Mouse (Mus musculus): ENCODE measurements around the gene Ces2h.
"Not testable (repeated sequence)": the region's sequence is repeated elsewhere in the genome, so short reads cannot be mapped to it uniquely, and the experiment has no call there.

Gene Ces2h

DNA sequence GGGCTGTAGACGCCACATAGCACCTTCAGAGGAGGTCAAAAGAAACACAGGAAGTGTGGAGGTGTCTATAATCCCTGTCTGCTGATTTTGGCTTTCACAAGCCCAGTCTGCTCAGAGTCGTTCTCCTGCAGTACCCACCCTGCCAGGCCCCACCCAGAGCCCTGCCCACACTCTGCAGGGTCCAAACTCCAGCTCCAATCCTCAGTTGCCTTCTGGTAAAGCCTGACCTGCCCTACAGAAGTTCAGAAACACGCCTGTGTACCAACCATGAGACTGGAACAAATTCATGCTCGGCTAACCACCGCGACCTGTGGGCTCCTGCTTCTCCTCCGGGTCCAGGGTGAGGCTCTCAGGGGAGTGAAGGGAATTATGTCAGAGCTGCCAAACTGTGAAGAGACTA lies at the start of gene Ces2h:
Ces2h (plus strand) TSS at position 268 of the 400 bp plus-strand sequence.
- no peak for DNase-seq (ENCODE audit: low read depth, low spot score)

DNA sequence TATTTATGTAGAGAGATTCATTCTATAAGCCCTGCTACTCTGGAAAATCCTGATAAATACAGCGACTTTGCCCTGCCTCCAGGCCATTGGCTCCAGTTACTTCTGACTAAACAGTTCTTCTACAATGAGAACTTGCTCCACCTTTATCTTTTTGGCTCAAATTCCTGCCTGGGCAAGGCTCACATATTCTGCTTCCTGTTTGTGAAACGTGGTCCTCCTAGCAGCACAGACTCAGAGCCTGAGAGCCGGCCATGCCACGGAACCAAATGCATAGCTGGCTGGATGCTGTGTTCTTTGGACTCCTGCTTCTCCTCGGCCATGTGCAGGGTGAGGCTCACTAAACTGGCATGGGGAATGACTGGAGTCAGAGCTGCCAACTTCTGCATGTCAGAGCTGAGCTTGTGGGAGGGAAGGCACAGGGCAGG lies 39.1 kb upstream of the Ces2h start, which contains the start of gene Ces2g:
Ces2g (plus strand) TSS at position 182 of the 425 bp plus-strand sequence.
- peak; percentile 42 for DNase-seq (ENCODE audit: low read depth, low spot score)

DNA sequence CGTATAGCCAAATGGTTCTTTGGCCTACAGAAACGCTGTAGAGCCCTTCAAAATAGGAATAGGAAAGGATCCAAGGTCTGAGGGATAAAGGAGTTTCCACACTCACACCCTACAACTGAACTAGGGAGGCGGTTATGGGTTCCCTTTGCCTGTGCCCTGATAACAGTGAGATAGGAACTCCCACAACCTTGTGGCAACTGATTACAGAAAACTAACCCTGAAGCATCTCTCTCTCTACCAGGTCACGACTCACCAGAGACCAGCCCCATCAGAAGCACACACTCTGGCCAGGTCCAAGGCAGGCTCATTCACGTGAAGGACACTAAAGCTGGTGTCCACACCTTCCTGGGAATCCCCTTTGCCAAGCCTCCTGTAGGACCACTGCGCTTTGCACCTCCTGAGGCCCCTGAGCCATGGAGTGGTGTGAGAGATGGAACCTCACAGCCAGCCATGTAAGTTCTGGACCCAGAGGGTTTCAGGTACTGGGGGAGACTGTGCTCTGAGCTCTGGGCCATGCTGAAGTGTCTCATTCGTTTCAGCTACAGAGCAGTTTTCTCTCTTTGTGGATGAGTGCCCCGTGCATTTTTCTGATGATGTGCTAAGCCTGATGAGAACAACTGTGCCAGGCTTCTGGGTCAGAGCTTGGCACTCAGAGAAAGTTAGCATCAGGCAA lies 38.3 kb upstream of the Ces2h start:
- DNase-seq (ENCODE audit: low read depth, low spot score) = peak; percentile 78

DNA sequence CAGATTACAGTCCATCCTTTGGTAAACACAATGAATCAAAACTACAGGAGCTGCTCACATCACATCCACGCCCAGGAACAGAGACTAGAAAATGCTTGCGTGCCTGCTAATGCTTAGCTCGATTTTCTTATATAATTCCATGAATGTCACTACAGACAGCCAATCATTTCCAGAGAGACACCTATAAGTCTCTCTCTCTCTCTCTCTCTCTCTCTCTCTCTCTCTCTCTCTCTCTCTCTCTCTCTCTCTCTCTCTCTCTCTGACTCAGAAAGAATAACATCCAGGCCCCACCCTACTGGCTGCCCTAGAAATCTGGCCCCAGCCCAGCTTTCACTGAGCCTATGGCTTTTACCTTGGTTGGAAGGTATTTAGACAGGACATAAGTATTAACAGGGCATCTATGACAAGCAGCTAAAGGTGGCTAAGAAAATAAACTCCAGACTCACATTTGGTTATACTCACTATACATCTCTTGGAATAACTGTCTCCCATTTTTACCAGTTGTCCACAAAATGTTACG lies 37.2 kb upstream of the Ces2h start:
- peak; percentile 35 for DNase-seq (ENCODE audit: low read depth, low spot score)

DNA sequence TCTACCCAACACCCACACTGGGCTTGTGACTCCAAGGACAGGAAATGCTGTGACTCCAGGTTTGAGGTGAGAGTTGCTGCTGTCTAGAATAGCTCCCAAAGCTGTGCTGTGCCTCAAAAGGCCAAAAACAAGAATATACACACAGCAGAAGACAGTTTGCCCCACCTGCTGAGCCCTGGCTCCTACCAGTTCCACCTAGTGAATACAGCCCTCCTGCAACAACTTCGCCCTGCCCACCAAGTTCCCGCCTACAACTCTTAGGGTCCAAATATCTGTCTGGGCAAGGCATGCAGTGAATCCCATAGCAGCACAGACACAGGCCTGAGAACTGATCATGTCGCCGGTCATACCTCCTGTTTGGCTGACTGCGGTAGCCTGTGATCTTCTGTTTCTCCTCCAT lies 16.5 kb upstream of the Ces2h start:
- DNase-seq (ENCODE audit: low read depth, low spot score) = no peak

DNA sequence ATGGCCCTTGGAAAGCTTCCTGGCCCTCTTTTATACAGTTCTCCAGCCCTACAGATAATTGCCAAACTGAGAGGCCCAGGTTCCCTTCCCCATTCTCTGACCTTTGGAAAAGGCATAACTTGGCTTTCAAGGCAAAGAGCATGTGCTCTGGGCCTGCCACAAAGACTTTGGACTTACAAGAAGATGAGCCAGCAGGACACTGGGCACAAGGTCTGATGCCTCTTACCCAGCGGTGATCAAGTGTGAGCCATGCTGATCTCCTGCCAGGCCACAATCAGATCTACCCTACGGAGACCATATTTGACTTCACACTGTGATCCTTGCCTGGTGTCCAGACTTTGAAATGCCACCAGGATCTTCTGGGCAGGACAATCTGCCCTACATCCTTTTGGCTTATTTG lies 15.7 kb upstream of the Ces2h start:
- no peak for DNase-seq (ENCODE audit: low read depth, low spot score)

DNA sequence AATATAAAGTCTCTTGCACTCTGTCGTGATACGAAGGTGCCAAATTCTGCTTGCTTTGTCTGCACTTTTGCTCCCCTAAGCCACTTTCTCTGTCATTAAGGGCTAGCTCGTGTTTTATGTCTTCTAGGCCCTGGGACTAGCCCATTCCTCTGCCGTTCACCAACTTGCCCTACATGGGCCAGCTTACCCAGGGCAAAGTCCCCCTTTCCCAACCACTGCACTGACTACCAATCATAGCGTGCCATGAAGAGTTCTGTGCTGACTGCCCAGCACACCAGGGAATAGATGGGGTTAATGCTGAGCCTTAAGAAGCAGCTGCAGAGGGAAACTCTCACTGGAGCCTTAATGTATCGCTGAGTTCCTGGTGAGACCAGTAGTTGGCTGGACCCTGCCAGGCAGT lies 2.5 kb upstream of the Ces2h start:
- DNase-seq (ENCODE audit: low read depth, low spot score) = no peak

DNA sequence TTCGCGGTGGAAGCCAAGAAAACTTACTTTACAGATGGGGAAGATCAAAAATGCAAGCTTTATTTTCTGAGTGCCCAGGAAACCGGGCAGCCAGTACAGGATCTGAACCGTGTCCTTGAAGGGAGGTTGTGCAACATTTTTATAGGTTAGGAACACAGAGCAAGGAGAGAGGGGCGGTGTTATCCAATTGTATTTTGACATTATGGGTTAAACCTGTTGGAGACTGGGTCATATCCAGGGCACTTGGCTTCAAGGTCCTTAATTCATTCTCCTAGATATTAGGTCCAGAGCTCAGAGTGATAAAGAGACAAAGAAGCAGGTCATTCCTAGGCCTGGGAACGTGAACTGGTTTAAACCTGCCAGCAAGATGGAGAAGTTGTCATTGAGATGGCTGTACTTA lies 1.5 kb upstream of the Ces2h start:
- DNase-seq (ENCODE audit: low read depth, low spot score) = no peak

DNA sequence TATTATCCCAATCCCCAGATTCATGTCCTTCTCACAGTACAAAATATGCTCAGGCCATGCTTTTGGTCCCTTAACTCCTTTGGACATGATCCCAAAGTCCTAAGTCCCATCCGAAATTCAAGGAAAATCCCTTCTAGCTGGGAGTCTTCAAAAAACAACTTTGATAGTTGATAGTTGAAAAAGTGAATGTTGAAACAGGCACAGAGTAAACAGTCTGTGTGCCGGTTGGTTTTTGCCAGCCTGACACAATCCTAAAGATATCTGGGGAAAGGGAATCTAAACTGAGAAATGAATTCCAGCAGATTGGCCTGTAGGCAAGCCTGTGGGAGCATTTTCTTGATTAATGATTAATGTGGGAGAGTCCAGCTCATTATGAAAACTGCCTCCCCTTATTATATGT lies 9.3 kb downstream of the Ces2h start:
- no peak for DNase-seq (ENCODE audit: low read depth, low spot score)

DNA sequence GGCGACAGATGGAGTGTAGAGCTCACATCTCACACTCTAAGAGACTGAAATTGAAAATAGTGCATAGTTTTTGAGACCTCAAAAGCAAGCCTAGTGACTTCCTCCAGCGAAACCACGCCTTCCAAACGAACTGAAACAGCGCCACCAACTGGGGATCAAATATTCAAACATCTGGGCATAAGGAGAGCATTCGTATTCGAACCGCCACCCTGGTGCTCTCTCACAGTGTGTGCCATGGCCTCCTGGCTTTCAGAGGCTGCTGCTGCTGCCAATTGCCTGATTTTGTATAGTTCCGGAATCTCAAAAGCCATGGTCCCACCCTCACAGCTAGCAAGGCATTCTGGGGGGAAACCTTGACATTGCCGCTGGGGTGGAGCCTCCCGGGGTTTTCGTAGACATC lies 10.5 kb downstream of the Ces2h start:
- peak; percentile 8 for DNase-seq (ENCODE audit: low read depth, low spot score)

DNA sequence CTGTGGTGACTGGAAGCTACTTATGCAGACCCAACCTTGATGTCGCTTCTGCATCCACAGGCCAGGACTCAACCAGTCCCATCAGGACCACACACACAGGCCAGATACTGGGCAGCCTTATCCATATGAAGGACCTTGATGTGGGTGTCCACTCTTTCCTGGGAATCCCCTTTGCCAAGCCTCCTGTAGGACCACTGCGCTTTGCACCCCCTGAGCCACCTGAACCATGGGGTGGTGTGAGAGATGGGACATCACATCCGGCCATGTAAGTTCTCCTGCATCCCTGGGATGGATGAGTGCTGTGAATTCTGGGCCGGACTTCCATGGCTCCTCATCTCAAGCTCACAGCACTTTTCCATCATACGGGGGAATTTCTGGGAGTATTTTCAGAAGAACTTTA lies 13.7 kb downstream of the Ces2h start:
- no peak for DNase-seq (ENCODE audit: low read depth, low spot score)

DNA sequence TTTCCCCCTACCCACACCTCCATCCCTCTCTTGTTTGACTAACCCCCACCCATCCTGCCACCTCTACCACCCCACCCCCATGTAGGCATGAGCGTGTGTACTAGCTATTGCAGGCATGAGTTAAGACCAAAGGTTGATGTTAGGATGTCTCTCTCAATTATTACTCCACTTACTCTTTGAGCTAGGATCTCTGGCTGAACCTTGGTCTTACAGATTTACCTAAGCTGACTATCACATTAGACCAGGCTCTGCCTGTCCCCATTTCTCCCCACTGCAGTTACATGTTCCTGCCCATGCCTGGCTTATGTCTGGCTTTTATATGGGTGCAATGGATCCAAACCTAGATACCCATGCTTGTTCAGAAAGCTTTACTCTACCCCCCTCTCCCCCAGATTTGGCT lies 21.3 kb downstream of the Ces2h start:
- no peak for DNase-seq (ENCODE audit: low read depth, low spot score)

DNA sequence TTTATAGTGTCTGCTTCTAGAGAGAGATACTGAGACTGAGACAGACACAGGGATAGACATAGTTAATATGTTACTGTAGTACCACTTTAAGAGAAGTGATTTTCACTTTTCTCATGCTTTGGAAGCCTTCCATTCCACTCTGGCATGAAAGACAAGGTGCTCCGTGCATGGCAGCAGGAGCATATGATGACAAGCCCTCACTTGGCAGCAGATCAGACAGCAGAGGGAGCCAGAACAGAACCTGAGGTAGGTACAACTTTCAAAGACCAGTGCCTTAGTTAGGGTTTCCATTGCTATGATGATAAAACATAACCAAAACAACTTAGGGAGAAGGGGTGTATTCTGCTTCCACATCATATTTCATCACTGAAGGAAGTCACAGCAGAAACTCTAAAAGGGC lies 22.4 kb downstream of the Ces2h start:
- DNase-seq (ENCODE audit: low read depth, low spot score) = no peak

DNA sequence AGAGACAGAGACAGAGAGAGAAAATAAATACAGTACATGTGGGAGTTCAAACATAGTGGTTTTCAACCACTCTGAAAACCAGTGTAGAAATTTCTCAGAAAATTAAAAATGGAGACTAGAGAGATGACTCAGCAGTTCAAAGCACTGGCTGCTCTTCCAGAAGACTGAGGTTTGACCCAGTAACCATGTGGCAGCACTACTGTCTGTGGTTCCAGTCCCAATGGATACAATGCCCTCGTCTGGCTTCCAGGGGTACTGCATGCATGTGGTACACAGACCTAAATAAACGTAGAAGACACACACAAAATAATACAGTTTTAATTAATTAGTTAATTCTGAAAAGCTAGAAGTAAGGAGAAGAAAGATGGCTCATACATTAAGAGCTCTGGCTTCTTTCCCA lies 24.4 kb downstream of the Ces2h start:
- peak; percentile 42 for DNase-seq (ENCODE audit: low read depth, low spot score)

DNA sequence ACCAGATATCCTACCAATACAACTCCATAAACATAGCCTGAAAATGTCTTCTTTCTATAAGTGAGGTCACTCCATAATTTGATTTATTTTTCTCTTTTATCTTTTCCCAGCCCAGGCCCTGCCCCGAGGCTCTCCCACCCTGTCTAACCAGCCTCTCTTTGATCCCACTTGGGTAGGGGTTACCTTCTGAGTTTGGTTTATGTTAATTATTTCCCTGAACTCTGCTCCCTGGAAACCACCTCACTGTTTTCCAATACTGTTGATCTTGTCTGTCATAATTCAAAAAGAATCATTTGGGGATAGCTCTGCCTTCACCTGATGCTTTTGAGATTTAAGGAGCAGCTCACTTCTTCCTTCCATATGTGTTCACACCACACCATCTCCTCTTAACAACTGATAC lies 42.9 kb downstream of the Ces2h start:
- no peak for DNase-seq (ENCODE audit: low read depth, low spot score)

DNA sequence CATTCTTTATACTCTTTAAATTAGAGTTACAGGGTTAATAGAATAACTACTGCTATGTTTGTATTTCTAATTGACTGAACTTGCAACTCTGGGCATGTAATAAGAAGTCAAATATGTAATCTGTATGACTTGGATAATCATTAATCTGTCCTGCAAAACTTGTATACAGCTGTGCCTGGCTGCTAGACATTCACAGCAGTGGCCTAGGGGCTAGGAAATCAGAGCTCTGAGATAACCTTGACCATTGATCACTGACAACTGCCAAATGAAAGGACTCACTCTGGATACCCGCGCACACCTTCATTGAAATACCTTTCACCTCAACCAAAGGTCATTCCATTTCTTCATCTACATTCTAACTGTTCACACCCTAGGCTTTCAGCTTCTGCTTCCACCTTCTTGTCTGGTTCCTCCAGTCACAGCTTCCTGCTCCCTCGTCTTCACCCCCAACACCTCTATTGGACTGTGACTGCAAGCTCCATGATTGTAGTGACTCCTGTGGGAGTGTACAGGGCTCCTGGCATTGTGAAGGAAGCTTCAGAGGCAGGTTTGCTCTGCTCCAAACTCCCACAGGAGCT lies 45.3 kb downstream of the Ces2h start:
- no peak for DNase-seq (ENCODE audit: low read depth, low spot score)

DNA sequence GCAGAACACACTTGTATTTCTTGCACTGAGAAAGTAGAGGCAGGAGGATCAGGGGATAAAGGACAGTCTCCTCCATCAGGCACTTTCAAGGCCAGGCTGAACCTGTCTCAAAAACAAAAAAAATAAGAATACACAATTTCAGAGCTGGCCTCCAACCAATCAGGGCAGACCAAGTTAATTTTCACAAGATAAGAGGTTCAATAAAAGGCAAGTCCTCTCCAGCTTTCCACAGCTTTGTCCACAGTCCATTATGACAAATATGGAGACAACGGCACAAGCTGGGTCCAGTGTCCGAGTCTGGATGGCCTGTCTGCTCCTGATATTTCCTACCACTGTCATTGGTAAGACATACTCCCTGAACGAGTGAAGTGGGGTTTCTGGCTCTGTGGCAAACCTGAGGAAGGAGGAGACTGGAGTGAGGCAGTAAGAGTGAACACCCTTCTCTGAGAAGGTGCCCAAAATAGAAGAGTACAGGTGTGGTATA lies 47.8 kb downstream of the Ces2h start, which contains the start of gene Ces3a:
Ces3a (plus strand) TSS at position 231 of the 484 bp plus-strand sequence.
- no peak for DNase-seq (ENCODE audit: low read depth, low spot score)

DNA sequence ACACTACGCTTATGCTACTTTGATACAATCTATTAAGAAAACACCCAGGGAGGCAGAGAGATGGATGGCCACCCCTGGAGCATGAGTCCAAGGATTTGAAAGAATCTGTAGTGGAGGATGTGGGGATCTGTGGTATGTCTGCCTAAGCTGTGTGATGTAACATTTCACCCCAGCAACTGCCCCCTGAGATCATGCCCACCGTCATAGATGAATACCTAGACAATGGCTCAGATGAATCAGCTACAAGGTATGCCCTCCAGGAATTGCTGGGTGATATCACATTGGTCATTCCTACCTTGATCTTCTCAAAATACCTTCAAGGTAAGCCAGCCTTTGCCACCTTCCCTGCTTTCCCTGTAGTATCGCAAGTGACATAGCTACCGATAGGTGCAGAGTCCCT lies 55.6 kb downstream of the Ces2h start:
- no peak for DNase-seq (ENCODE audit: low read depth, low spot score)

DNA sequence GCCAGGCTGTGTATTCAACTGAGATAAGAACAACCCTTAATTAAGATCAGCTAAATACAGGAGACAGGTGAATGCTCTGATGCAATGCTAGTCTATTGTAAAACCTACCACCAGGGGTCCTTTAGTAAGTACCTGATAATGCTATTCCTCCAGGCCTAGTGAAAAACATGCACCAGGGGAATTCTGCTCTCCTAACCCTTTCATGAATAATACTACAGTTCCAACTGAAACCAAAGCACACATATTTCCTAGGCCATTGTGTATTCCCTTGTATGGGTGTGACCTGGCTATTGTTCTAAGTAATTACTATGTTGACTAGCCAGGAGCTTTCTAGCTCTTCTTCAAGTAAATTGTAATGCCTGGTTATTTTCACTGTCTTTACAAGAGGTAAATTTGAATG lies 59.4 kb downstream of the Ces2h start:
- no peak for DNase-seq (ENCODE audit: low read depth, low spot score)

DNA sequence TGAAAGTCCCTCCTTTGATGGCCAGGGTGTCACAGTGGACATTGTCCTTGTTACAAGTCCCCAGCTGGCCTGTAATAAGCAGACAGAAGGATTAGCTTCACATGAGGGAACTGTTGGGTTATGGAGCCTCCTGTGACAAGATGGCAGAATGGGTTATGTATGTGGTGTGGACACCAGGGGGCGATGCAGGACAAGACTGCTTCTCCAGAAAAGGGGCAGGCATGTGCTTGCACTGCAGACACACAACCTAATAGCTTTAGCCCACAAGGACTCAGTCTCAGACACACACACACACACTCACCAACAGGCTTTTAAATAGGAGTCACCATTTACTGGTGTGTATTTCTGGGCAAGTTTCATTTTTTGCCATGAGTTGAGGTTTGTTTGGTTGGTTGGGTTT lies 66.1 kb downstream of the Ces2h start:
- DNase-seq (ENCODE audit: low read depth, low spot score) = peak; percentile 4

DNA sequence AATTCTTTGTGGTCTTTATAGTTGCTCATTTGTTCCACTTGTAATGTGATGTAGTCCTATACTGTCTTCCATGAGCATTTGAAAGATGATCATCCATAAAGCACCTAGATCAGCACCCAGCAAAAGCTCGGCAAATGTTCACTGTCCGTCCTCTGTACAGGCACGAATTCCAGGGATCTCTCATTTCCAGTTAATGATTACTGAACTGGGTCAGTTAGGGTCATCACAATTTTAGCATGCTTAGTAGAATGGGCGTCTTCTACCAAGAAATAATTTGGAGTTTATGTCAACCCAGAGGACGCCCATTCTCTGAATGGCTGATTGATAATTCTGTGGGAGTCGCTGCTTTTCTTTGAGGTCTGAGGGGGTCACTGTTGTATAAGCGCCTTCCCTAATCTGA lies 67.3 kb downstream of the Ces2h start:
- DNase-seq (ENCODE audit: low read depth, low spot score) = not testable (repeated sequence)

DNA sequence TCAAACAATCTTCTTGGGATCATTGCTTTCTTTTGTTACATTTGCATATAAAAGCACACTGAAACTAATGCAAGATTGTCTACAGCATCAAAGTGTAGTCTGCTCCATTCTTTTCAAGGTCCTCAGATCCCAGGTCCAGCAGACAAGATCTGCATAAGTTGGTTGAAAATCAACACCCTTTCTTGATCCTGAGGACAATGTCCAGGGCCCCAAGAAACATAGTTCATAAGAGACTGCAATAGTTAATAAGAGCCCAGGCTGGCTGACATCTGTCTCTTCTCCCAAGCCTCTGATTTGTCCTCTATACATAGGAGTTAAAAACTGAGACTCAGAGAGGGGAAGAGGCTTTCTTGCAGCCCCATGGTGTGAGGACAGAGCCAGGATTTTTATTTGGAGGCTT lies 68.3 kb downstream of the Ces2h start:
- DNase-seq (ENCODE audit: low read depth, low spot score) = no peak
